Mouse (Mus musculus): Measurements from ENCODE around the gene Sh2d5.

The Sh2d5 gene

GRCm38 (mm10) chr4:138250088-138250960 is at the start of gene Sh2d5, which contains the start of gene Kif17:
Sh2d5 (plus strand) TSS chr4:138250403.
Kif17 (plus strand) TSS chr4:138250435.
- DNase-seq (ENCODE audit: low read depth, low spot score), result peak; percentile 83

- DNase-seq (ENCODE audit: low read depth, low spot score), result no peak
Measured at GRCm38 (mm10) chr4:138200769-138201168, 49.4 kb upstream of the Sh2d5 start.

GRCm38 (mm10) chr4:138201696-138202095 is 48.5 kb upstream of the Sh2d5 start:
- DNase-seq (ENCODE audit: low read depth, low spot score), result no peak

GRCm38 (mm10) chr4:138210116-138210515 is 40.1 kb upstream of the Sh2d5 start:
- DNase-seq (ENCODE audit: low read depth, low spot score), result no peak

GRCm38 (mm10) chr4:138213861-138214260 is 36.3 kb upstream of the Sh2d5 start:
- no peak for DNase-seq (ENCODE audit: low read depth, low spot score)

GRCm38 (mm10) chr4:138215671-138216199 is 34.5 kb upstream of the Sh2d5 start:
- DNase-seq (ENCODE audit: low read depth, low spot score), result no peak

- DNase-seq (ENCODE audit: low read depth, low spot score), result peak; percentile 87
Measured at GRCm38 (mm10) chr4:138216200-138216890, 33.9 kb upstream of the Sh2d5 start, which contains the start of gene Hp1bp3. Hp1bp3 (plus strand) TSS chr4:138216296.

GRCm38 (mm10) chr4:138216891-138217392 is 33.3 kb upstream of the Sh2d5 start:
- peak; percentile 100 for DNase-seq (ENCODE audit: low read depth, low spot score)

- DNase-seq (ENCODE audit: low read depth, low spot score), result no peak
Measured at GRCm38 (mm10) chr4:138217441-138217840, 32.8 kb upstream of the Sh2d5 start.

GRCm38 (mm10) chr4:138217951-138218685 is 32.1 kb upstream of the Sh2d5 start:
- no peak for DNase-seq (ENCODE audit: low read depth, low spot score)

GRCm38 (mm10) chr4:138219331-138219730 is 30.9 kb upstream of the Sh2d5 start:
- peak; percentile 43 for DNase-seq (ENCODE audit: low read depth, low spot score)

GRCm38 (mm10) chr4:138220761-138221160 is 29.4 kb upstream of the Sh2d5 start:
- DNase-seq (ENCODE audit: low read depth, low spot score), result no peak

- no peak for DNase-seq (ENCODE audit: low read depth, low spot score)
Measured at GRCm38 (mm10) chr4:138221406-138221805, 28.8 kb upstream of the Sh2d5 start.

GRCm38 (mm10) chr4:138222396-138222795 is 27.8 kb upstream of the Sh2d5 start:
- DNase-seq (ENCODE audit: low read depth, low spot score), result peak; percentile 48

GRCm38 (mm10) chr4:138223623-138224022 is 26.6 kb upstream of the Sh2d5 start:
- DNase-seq (ENCODE audit: low read depth, low spot score), result peak; percentile 44

GRCm38 (mm10) chr4:138246756-138247665 is 3.2 kb upstream of the Sh2d5 start:
- no peak for DNase-seq (ENCODE audit: low read depth, low spot score)

GRCm38 (mm10) chr4:138251819-138252218 is 1.6 kb downstream of the Sh2d5 start:
- peak; percentile 39 for DNase-seq (ENCODE audit: low read depth, low spot score)

- DNase-seq (ENCODE audit: low read depth, low spot score), result no peak
Measured at GRCm38 (mm10) chr4:138252231-138252630, 2.0 kb downstream of the Sh2d5 start.

GRCm38 (mm10) chr4:138257116-138257687 is 7.0 kb downstream of the Sh2d5 start:
- no peak for DNase-seq (ENCODE audit: low read depth, low spot score)

- DNase-seq (ENCODE audit: low read depth, low spot score), result no peak
Measured at GRCm38 (mm10) chr4:138258663-138259062, 8.5 kb downstream of the Sh2d5 start.

All from CD4-positive, CD25-positive, alpha-beta regulatory T cell, adult 2 months (primary cell).